Mouse (Mus musculus) frontal cortex, postnatal 36 days (tissue): Measurements from ENCODE around the gene Anks1b.

Source experiments
- DNase-seq, 2 experiments: peaks; one replicate each; pipeline ENCODE4 v3.0.0; 2022; ENCODE audit warnings: low spot score in 2 of 2

Gene Anks1b

DNA sequence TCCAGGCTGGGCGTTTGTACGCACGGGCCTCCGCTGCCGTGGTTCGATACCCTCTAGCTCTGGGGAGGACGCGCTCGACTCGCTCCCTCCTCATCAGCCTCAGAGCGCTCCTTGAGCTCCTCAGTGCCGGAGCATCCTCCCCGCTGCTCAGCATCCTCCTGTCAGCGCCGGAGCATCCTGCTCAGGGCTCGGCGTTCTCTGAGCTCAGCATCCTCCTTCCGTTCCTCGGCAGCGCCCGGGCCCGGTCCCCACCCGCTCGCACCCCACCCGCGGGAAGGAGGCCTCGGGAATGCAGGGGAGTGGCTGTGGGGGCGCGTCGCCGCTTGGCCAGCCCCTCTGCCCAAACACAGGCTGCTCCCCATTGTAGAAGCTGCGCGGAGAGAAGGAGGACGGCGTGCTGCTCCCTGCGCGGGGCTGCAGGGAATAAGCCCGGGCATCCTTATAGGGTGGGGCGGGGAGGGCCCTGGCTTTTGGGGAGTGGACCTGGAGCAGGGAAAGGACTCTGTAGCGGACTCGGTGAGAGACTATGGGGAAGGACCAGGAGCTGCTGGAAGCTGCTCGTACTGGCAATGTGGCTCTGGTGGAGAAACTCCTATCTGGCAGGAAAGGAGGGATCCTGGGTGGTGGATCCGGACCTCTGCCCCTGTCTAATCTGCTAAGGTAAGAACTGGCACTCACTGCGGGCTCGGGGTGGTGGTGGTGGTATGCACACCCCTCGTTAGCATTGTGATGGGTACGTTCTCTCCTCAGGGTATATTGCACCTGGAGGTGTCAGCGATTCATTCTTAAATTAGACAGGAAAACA is at the start of gene Anks1b:
Anks1b (plus strand) TSS at position 364 of the 805 bp plus-strand sequence.
- peak; percentile 76 to 80 for DNase-seq

DNA sequence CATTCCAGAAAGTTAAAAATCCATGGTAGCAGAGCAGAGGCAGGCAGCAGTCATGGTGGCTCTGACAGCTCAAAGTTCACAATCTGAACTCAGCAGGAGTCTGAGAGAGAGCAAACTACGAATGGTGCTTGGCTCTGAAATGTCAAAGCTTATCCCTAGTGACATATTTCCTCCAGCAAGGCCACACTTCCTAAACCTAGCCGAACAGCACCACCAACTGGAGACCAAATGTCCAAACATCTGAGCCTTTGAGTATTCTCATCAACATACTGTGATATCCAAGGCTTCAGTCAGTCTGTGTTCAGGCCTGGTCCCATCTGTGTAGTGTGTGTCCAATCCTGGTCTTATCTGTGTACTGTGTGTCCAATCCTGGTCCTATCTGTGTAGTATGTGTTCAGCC is 49.4 kb upstream of the Anks1b start:
- no peak for DNase-seq

DNA sequence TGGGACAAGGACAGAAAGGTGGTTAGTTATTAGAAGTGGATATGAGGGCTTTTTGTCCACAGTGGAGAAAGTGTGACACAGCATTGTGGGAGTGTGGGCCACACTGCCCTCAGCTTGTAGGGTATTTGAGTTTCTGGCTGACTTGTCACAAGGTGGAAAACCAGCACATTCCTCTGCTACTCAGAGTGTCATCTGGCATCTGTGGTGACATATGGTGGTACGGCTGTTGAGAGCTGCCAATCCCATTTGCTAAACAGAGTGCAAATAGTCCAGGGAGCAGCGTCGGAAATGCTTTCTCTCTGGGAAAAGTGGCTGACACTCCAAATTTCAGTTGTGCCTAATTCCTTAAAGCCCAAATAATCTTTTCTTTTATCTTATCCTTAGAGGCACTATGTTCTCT is 46.4 kb upstream of the Anks1b start:
- DNase-seq = peak; percentile 14 to 26

DNA sequence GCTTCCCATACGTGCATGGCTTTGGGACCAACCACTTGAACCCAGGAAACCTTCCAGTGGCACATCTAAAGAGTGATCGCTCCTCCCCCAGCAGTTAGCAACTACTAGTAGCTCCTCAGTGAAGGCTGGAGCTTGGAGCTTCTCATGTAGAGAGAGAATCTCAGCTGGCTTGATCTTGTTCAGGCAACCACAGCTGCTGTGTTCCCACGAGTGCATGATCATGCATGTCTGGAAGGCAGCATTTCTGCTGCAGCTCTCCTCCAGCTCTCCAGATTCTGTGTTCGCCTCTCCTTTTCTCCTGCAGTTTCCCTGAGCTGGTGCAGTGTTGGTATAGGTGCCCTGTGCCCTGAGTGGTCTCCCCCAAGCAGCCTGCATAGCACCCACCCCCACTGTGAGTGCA is 41.0 kb upstream of the Anks1b start:
- no peak for DNase-seq

GRCm38 (mm10) chr10:89833166-89833565 is 40.1 kb upstream of the Anks1b start:
- no peak for DNase-seq

DNA sequence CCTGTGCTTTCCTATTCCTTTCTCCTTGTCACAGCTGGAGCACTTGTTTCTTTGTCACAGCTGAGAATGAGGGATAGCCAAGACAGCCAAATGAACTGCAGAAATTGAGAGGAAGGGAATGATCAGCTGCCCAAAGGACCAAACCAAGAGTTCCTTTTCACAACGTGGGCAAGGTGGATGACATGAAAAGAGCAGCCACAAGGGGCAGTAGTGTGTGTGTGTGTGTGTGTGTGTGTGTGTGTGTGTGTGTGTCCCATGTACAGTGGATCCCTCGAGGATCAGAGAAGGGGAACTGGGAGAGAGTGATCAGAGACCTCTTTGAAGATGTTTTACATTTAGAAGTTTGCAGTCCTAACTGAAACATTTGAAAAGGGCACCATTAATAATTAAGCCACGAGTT is 35.8 kb upstream of the Anks1b start:
- no peak for DNase-seq

GRCm38 (mm10) chr10:89838834-89839233 is 34.5 kb upstream of the Anks1b start:
- DNase-seq = no peak

DNA sequence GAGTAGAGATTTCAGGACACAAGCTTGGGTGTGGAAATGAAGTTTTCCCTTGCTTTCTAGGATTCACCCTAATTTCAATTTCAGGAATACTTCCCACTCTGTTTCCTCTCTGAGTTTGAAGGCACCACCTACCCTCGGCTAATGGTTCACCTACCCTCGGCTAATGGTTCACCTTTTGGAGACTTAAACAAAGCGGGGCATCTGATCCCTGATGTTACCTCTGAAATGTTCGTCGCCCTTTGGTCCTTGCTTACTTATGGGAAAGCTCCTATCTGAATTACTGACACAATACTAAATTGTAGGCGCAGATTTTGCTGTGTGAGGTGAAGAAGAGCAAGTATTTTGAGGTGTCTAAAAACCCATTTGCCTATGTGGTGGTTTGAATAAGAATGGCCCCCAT is 22.4 kb upstream of the Anks1b start:
- DNase-seq = no peak

DNA sequence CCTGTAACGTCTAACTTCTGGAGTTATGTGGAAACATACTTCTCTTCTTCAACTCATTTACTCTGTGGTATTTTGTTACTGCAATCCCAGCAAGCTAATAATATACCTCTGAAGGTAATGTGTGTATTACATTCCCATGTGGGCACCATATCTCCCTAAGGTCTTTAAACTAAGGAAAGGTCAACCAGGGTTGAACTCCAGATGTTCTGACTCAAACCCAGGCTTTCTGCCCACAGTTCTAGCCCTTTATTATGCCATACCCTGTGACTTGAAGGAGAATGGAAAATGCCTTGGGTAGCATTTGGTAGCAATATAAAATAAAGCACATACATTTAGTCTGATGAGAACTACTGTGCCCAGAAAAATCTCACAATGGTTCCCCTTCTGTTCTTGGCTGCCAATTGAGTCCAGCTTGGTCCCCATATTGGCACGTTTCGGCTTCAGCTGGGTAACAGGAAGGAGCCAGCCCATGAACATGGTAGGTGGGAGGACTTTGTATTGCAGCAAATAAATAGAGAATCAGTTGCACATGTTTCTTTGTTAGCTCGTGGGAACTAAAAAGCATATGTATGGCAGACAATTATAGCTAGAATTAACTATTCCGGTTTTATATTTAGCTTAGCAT is 17.9 kb upstream of the Anks1b start:
- DNase-seq = peak in 1 of 2 experiments; percentile 39

DNA sequence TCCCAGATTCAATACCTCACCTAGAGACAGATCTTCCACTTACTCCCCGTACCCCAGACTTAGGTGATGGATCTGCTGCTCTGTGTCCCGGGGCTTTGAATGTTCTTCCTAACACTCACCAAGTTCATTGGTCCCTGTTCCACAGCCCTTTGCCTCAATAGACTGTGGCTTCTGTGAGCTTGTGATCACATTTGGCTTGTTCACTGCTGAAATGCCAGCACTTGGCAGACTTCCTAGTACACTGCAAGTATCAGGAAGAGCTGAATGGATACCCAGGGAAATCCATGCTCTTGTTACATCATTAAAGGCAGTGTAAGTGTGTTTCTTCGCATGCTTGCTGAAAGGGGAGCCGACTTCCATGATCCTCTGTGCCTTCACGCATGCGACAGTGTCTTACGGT is 17.0 kb upstream of the Anks1b start:
- DNase-seq = peak; percentile 38 to 69

DNA sequence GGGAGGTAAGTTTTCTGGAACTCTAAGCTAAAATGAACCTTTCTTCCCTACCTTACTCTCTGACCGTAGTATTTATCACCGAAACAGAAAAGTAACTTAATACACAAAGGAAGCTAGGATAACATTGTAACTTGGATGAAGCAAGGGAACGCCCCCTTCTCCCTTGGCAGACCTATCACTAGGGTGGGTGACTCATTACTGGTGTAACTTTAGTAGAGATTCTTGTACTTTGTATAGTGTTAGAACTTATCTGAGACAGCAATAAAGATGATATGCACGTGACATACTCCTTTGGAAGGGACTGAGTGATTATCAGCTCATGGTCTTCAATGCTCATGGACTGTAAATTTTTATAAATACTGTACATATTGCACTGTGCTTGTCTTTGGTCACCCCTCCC is 5.1 kb upstream of the Anks1b start:
- no peak for DNase-seq

- no peak for DNase-seq
Observed at GRCm38 (mm10) chr10:89868836-89869235, 4.5 kb upstream of the Anks1b start.

GRCm38 (mm10) chr10:89872501-89873145 is 686 bp upstream of the Anks1b start:
- peak; percentile 44 to 60 for DNase-seq

DNA sequence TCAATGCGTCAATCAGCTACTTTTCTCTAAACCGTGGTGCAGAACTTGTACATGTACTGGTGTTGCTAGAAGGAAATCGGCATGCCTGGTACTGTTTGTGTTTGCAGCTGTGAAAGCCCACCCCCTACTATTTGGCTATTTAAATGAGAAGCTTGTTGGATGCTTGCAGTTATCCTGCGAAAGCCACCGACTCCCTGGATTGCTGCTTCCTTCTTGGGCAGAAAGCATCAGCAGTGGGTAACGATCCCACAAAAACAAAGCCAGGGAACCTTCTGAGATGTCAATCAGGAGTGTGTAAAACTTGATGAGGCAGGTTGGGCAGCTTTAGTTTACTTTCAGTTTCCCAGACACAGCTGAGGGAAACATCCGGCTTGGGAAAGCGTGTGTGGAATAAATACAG is 727 bp downstream of the Anks1b start:
- DNase-seq = peak; percentile 7 to 20

DNA sequence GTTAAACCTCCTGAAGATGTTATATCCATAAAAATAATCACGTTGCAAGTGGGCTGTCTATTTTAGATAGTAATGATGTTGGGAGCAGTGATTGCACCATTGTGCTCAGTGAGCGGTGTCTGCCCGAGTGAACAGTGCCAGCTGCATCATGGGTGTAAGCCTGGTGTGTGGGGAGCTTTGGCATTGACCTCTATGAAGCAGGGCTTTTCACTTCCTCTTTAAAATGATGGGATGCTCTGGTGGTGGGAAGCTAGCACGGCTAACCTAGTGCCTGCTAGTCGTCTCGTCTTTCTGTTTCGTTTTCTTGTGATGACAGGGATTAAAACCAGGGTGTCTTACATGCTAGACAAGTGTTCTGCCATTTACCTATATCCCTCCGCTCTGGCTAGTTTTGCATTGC is 10.3 kb downstream of the Anks1b start:
- DNase-seq = no peak

GRCm38 (mm10) chr10:89902720-89903337 is 29.5 kb downstream of the Anks1b start:
- no peak for DNase-seq

GRCm38 (mm10) chr10:89911889-89912288 is 38.6 kb downstream of the Anks1b start:
- DNase-seq = no peak

DNA sequence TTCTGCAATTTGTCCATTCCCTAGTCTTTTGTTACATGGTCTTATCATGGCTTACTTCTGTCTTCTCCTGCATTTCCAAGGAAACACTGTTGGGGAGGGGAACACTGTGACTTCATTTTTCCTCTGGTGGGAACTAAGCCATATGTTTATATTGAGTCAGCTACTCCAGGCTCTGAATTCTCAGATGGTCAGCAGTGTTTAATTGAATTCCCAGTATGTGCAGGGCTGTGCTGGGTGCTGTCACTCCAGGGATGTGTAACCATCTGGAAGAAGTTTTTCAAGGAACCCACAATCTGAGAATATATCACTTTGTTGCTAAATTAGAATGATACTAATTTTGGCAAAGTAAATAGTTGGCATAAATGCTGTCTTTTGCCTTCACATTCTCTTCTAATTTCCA is 39.9 kb downstream of the Anks1b start:
- DNase-seq = peak in 1 of 2 experiments; percentile 26

DNA sequence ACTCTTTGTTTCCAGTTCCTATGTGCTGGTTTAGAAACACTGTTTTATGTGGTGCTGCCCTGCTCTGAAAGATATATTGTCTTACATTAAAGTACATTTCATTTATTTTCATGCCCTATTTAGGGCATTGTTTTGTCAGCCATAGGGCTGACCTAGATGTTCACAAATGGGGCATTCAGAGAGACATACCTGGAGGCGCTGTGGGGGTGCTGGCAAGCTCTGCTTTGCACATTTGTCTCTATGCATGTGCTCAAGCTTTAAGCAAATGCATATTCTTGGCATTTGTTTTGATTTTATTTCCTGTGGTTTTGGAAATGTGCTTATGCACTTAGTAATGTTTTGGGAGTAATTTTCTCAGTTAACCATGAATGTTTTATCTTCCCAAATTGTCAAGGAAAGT is 43.8 kb downstream of the Anks1b start:
- no peak for DNase-seq

DNA sequence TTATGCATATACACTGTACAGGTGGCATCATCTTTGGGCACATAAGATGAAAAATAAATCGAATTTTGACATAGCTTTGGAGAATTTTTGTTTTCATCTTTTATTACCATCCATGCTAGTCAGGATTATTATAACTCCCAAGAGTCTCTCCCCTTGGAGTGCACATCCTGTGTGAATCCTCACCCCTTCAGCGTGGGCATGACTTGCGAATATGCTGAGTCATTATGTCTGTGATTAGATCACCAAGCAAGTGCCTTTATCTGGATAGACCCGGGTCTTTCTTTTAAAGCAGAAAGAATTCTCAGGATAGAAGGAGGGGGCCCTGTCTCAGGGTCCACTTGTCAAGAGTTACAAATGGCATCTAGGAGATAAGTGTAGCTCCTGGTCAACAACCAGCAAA is 48.7 kb downstream of the Anks1b start:
- DNase-seq = peak in 1 of 2 experiments; percentile 52

DNA sequence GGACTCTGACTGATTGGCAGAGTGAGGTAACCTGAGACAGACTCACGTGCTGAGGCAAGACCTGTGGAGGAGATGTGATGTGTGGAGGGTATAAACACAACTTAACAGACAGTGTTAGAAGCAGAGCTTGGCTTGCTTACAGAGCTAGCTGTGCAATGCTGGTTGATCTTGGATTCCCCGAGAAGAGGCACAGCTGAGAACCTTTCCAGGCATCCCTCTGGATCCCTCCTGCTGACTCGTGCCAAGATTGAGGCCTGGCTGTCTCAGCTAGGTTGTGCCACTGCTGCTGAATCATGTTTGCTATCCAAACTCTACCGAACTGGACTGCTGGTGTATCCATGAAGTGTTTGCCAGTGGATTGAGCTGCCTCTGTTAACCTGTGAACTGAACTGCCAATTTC is 68.9 kb downstream of the Anks1b start:
- DNase-seq = no peak

- DNase-seq = no peak
Observed at GRCm38 (mm10) chr10:89946636-89947349, 73.5 kb downstream of the Anks1b start.
